Mouse (Mus musculus): ENCODE measurements around the gene Clcn5. TPM values are rescaled to one million over a fixed set of nuclear protein-coding genes. Genes with fewer than 3 reads are reported as not detected.
A peak's percentile ranks its signal among the peaks of the same experiment; 100 is the strongest.

Gene Clcn5
- polyA plus RNA-seq (2016; fragmentation: Nextera tagmentation; extraction: Ambion mirVana): 13.5 and 17.4 TPM in 2 replicates

DNA sequence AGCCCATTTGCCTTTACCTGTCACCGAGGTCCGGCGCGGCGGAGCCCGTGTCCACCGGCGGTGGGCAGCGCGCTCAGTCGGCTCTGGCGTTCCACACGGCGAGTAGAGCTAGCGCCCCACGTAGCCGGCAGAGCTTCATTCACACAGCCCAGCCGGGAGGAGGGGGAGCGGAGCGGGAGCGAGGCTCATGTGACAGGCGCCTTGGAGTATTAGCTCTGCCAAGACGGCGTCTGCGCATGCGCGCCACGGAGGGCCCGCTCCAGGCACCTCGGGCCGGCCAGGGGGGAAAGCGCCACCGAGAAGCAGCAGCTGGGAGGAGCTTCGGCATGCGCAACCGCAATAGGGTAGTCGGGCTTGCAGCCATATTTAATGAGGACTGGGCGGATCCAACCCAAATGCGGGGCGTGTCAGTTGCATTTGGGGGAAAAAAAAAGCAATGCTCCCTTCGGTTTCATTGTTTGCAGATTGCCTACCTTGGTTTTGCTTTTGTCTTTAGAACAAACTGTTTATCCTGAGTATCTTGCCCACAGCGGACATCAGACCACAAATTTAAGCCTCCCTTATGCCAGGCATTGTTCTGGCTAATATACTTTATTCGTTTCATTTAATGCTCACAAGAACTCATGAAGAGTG, at the start of gene Clcn5:
Clcn5 (minus strand) TSS at position 270 of the 633 bp plus-strand sequence.
- peak within 1 kb of the TSS; percentile 85 for H3K27ac ChIP-seq
- H3K4me3 ChIP-seq: peak within 1 kb of the TSS; percentile 52
- H3K4me1 ChIP-seq: no peaks in the 10 kb centered on the region
- H3K27me3 ChIP-seq: no peaks in the 10 kb centered on the region
- H3K9me3 ChIP-seq (replicated peaks): no peaks in the 10 kb centered on the region
- peak within 1 kb of the TSS; percentile 68 for H3K9ac ChIP-seq
- no peaks in the 10 kb centered on the region for H3K36me3 ChIP-seq
- 24% methylated on average over 43 of the region's 43 CpGs for WGBS
- ATAC-seq (ENCODE audit: low FRiP score): peak; percentile 97
- peak within 1 kb of the TSS; percentile 52 for H3K4me2 ChIP-seq (replicated peaks)

DNA sequence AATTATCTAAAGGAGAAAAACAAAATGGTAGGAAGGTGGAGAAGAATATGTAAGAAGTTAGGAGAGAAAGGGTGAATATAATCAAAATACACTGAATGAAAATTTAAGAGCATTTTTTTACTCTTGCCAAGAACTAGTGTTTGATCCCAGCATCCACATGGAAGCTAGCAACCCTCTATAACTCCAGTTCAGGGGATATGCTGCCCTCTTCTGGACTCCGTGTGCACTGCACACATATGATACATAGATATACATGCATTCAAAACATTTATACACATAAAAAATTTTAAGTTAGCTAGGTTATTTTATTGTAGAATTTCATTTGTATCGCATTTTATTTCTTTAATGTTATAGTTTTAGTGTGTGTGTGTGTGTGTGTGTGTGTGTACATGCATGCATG, 6.3 kb upstream of the Clcn5 start:
- Histone ChIP-seq H3K9me3 (replicated peaks) (no peaks in the 10 kb centered on the region), H3K4me3 (no peak overlapping the region), H3K9ac (no peak overlapping the region), H3K27ac (no peak overlapping the region), H3K4me2 (replicated peaks) (no peak overlapping the region), H3K4me1 (no peaks in the 10 kb centered on the region), H3K27me3 (no peaks in the 10 kb centered on the region), H3K36me3 (no peaks in the 10 kb centered on the region)
- no peak for ATAC-seq (ENCODE audit: low FRiP score)
- 39% methylated on average over 2 of the region's 2 CpGs for WGBS

DNA sequence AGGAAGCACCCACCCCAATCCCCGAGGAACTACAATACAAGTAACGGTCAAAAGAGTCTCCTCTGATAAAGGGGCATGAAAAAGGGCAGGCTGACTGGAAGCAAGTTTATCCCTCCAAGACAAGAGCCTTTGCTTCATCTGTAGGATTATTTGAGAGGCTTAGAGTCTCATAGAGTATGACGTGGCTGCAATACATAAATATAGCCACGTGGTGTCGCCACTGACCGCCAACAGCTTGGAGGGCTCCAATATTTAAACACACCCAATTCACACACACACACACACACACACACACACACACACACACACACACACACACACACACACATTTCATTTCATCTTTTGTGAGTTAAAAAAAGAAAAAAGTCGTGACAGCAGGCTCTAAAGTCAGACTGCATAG, 3.1 kb upstream of the Clcn5 start:
- no peak overlapping the region for H3K4me2 ChIP-seq (replicated peaks)
- H3K27me3 ChIP-seq: no peaks in the 10 kb centered on the region
- no peaks in the 10 kb centered on the region for H3K4me1 ChIP-seq
- no peak overlapping the region for H3K9ac ChIP-seq
- H3K4me3 ChIP-seq: no peak overlapping the region
- no peaks in the 10 kb centered on the region for H3K9me3 ChIP-seq (replicated peaks)
- WGBS: 15% methylated on average over 7 of the region's 7 CpGs
- no peak overlapping the region for H3K27ac ChIP-seq
- H3K36me3 ChIP-seq: no peaks in the 10 kb centered on the region
- no peak for ATAC-seq (ENCODE audit: low FRiP score)

DNA sequence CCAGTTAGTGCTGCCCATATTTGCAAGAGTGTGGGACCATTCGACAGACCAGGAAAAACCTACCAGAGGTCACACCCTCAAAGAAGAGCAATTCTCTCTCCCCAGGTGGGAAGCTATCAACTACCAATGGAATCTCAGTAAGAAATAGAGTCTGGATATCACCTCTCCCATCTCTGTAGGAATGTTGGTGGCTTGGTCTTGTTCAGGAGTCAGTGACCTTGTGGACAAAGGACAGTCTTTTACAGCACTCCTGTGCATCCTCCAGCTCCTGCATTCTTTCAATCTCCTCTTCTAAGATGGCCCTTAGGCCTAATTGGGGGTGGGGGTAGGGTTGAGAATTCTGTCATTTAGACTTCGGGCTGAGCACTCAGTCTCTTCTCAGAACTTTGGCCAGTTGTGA, 1.4 kb upstream of the Clcn5 start:
- H3K36me3 ChIP-seq: no peaks in the 10 kb centered on the region
- no peaks in the 10 kb centered on the region for H3K4me1 ChIP-seq
- no peak overlapping the region for H3K27ac ChIP-seq
- H3K9ac ChIP-seq: no peak overlapping the region
- WGBS: 70% methylated on average over 2 of the region's 2 CpGs
- no peaks in the 10 kb centered on the region for H3K27me3 ChIP-seq
- ATAC-seq (ENCODE audit: low FRiP score): no peak
- no peak overlapping the region for H3K4me3 ChIP-seq
- H3K4me2 ChIP-seq (replicated peaks): no peak overlapping the region
- H3K9me3 ChIP-seq (replicated peaks): no peaks in the 10 kb centered on the region

DNA sequence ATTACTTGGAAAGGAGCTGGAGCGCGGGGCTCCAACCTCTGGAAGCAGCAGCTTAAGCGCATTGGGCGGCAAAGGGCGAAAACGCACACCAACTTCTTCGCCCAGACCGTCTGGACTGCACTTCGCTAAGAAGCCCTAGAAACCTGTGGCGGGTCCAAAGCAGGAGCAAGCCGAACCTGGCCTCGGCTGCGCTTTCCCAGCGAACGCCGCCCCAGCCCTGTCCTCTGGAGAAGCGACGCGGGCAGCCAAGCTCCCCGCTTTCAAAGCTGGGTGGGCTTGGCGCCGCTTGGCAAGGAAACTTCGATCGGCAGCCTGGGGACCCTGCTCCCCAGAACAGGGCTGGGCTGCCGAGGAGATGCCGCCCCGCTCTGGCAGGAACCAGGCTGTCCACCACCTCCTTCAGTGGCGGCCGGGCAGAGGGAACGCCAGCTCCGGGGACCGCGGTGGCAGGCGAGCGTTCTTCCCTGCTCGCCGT, 570 bp downstream of the Clcn5 start:
- no peaks in the 10 kb centered on the region for H3K36me3 ChIP-seq
- ATAC-seq (ENCODE audit: low FRiP score): peak; percentile 83
- H3K4me2 ChIP-seq (replicated peaks): peak overlapping the region; percentile 52
- peak overlapping the region; percentile 68 for H3K9ac ChIP-seq
- no peaks in the 10 kb centered on the region for H3K4me1 ChIP-seq
- H3K27me3 ChIP-seq: no peaks in the 10 kb centered on the region
- H3K4me3 ChIP-seq: peak overlapping the region; percentile 52
- no peaks in the 10 kb centered on the region for H3K9me3 ChIP-seq (replicated peaks)
- H3K27ac ChIP-seq: peak overlapping the region; percentile 85
- WGBS: 16% methylated on average over 33 of the region's 37 CpGs

DNA sequence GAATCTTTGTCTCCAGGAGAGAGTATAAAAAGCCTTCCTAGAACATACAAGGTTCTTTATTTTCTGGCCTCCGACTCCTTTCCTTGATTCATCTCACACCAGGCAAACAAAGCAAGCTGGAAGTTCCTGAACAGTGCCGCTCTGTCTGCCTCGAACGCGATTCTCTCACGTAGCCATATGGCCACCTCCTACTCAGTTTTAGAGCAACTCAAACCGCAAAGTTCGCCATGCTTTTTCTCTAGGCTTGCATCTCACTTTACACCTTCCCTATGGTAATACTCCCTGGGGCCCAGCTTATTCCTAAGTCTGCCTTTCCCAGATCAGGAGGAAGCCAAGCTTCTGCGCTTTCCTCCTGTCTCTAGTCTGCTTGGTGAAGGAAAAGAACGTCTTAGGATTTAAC, 4.0 kb downstream of the Clcn5 start:
- no peaks in the 10 kb centered on the region for H3K9me3 ChIP-seq (replicated peaks)
- H3K36me3 ChIP-seq: no peaks in the 10 kb centered on the region
- H3K4me3 ChIP-seq: no peak overlapping the region
- peak overlapping the region; percentile 17; the same call in 1 of the 2 replicates for H3K4me2 ChIP-seq (replicated peaks)
- H3K27me3 ChIP-seq: no peaks in the 10 kb centered on the region
- H3K27ac ChIP-seq: no peak overlapping the region
- 45% methylated on average over 10 of the region's 10 CpGs for WGBS
- H3K4me1 ChIP-seq: no peaks in the 10 kb centered on the region
- no peak for ATAC-seq (ENCODE audit: low FRiP score)
- H3K9ac ChIP-seq: no peak overlapping the region

DNA sequence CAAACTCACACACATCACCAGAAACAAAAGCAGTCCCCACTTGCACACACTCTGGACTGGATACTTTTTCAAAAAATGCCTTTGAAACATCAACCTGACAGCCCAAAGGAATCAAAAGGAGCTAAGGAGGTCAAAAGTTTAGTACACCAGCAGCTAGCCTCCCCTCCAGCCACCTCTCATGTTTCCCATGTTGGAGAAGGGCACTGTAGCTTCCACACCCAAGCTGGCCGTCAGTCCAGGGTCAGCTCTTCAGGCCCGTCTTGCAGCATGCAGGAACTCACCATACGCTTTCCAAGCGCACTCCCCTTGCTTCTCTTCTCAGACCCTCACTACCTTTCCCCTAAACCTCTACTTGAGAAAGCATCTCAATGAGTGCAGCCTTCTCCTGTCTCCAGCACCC, 4.5 kb downstream of the Clcn5 start:
- H3K27ac ChIP-seq: no peak overlapping the region
- H3K9me3 ChIP-seq (replicated peaks): no peaks in the 10 kb centered on the region
- no peaks in the 10 kb centered on the region for H3K4me1 ChIP-seq
- H3K4me2 ChIP-seq (replicated peaks): no peak overlapping the region
- no peak overlapping the region for H3K4me3 ChIP-seq
- no peak for ATAC-seq (ENCODE audit: low FRiP score)
- H3K9ac ChIP-seq: no peak overlapping the region
- 57% methylated on average over 4 of the region's 4 CpGs for WGBS
- H3K36me3 ChIP-seq: no peaks in the 10 kb centered on the region
- no peaks in the 10 kb centered on the region for H3K27me3 ChIP-seq

DNA sequence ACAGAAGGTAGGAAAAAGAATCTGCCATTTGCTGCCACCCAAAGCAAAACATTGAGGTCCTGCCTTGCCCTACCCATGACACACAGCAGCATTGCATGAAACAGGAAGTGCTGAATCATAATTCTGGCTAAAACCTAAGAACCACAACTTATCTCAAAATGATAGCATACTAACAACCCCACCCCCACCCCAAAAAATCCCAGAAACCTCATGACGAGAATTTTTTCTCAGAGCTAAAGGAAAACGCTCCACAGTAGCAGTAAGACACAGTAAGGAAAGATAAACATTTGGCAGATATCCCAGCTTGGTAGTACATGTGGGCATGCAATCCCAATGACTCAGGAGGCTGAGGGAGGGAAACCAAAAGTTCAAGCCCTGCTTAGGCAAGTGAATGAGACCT, 10.9 kb downstream of the Clcn5 start:
- Histone ChIP-seq H3K4me3 (no peak overlapping the region), H3K4me2 (replicated peaks) (no peak overlapping the region), H3K9me3 (replicated peaks) (no peaks in the 10 kb centered on the region), H3K27ac (no peak overlapping the region), H3K9ac (no peak overlapping the region), H3K36me3 (no peaks in the 10 kb centered on the region), H3K27me3 (no peaks in the 10 kb centered on the region), H3K4me1 (no peaks in the 10 kb centered on the region)
- ATAC-seq (ENCODE audit: low FRiP score): no peak
- 76% methylated on average over 2 of the region's 2 CpGs for WGBS

DNA sequence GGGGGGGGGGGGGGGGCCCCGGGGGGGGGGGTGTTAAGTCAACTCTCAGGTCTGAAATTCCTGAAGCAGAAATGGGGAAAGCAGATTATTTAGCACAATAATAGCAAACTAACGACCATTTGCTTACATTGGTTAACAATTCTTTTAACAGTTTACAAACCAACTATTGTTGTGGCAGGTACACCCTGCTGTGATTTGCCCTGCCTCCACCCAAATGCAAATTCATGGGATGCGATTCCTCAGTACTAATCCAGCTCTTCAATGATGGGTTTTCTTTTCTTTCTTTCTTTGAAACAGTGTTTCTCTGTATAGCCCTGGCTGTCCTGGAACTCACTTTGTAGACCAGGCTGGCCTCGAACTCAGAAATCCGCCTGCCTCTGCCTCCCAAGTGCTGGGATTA, 12.3 kb downstream of the Clcn5 start:
- Histone ChIP-seq H3K27ac (no peak overlapping the region), H3K36me3 (no peaks in the 10 kb centered on the region), H3K9ac (no peak overlapping the region), H3K9me3 (replicated peaks) (no peaks in the 10 kb centered on the region), H3K4me3 (no peak overlapping the region), H3K4me2 (replicated peaks) (no peak overlapping the region), H3K27me3 (no peaks in the 10 kb centered on the region), H3K4me1 (no peaks in the 10 kb centered on the region)
- 58% methylated on average over 4 of the region's 5 CpGs for WGBS
- no peak for ATAC-seq (ENCODE audit: low FRiP score)

DNA sequence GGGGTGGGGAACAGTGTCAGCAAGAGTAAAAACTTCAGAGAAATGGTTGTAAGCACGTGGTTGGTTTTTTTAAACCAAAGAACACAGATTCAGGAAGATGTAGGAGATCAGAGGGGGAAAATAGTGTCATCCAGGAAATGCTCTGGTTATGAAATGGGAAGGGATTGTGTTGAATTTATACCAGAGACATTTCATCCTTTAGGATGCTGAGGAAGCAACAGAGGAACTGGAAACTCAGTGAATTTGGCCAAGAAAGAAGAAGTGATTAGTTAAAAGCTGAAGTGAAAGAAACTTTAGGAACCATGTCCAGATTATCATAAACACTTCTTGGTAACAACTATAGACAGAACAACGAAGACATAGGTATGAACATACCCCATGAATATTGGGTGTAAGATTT, 26.2 kb downstream of the Clcn5 start:
- no peak for ATAC-seq (ENCODE audit: low FRiP score)
- Histone ChIP-seq H3K27ac (no peak overlapping the region), H3K36me3 (no peaks in the 10 kb centered on the region), H3K4me2 (replicated peaks) (no peak overlapping the region), H3K27me3 (no peaks in the 10 kb centered on the region), H3K9ac (no peak overlapping the region), H3K4me3 (no peak overlapping the region), H3K9me3 (replicated peaks) (no peaks in the 10 kb centered on the region), H3K4me1 (no peaks in the 10 kb centered on the region)
- 79% methylated on average over 2 of the region's 2 CpGs for WGBS

DNA sequence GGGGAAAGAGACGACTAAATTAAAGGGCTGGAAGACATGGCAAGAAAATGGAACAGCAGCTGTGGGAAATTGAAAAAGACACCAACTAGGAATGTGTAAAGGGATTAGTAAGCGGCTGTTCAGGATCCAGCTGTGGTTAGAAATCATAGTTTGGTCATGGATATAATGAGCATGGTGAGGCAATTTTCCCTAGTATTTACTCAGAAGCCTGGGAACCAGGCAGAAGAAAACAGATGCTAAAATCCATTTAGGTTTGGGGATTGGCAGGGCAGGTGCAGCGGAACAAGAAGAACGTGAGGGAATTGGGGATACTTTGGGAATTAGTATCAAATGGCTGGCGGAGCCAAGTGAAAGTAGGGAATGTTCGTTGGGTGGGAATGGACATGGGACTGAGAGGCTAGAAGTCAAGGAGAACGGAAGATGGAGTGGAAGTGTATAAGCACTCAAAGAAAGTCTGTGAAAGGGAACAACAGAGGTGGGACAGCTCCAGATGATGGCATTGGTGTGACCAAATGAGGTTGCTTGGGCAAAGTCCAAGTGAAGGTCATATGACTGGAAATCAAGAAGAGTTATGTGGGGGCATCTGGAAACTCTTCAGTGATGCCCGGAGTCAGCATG, 26.9 kb downstream of the Clcn5 start:
- Histone ChIP-seq H3K9ac (no peak overlapping the region), H3K4me3 (no peak overlapping the region), H3K36me3 (no peaks in the 10 kb centered on the region), H3K4me1 (no peaks in the 10 kb centered on the region), H3K9me3 (replicated peaks) (no peaks in the 10 kb centered on the region), H3K27me3 (no peaks in the 10 kb centered on the region), H3K27ac (no peak overlapping the region), H3K4me2 (replicated peaks) (no peak overlapping the region)
- WGBS: 89% methylated on average over 8 of the region's 8 CpGs
- ATAC-seq (ENCODE audit: low FRiP score): no peak

DNA sequence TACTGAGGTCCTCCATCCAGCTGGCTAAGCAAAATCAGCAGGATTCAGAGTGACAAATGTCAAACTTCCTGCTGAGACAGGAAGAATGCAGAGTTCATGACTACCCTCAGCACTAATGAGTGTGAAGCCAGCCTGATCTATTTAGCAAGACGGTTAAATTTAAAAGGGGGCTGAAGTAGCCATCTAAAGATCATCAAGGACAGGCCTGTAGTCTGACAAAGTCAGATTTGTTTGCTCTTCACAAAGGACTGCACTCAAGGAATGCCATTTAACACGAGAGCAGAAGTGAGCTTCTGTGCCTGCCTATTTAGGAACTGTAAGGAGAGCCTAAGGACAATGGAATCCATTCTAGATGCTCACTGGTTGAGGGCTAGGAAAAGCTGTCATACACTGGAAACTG, 30.2 kb downstream of the Clcn5 start:
- ATAC-seq (ENCODE audit: low FRiP score): no peak
- no peak overlapping the region for H3K4me2 ChIP-seq (replicated peaks)
- no peaks in the 10 kb centered on the region for H3K4me1 ChIP-seq
- no peak overlapping the region for H3K4me3 ChIP-seq
- WGBS: 23% methylated on average over 2 of the region's 2 CpGs
- no peak overlapping the region for H3K27ac ChIP-seq
- no peaks in the 10 kb centered on the region for H3K27me3 ChIP-seq
- H3K9ac ChIP-seq: no peak overlapping the region
- H3K9me3 ChIP-seq (replicated peaks): no peaks in the 10 kb centered on the region
- no peaks in the 10 kb centered on the region for H3K36me3 ChIP-seq
